Mouse (Mus musculus) stomach, embryonic 14.5 days (tissue): ENCODE results near the gene Ppp2r5d. TPM values are rescaled to one million over a fixed set of nuclear protein-coding genes. Genes with fewer than 3 reads are reported as not detected.
A peak's percentile ranks its signal among the peaks of the same experiment; 100 is the strongest.

Experiments
- ATAC-seq: fragments of 200-750 bp; cut with Nextera tagmentation; 2 replicates; pipeline ENCODE4 v1.8.0; 2017; ENCODE audit warnings: low read depth, moderate TSS enrichment; ENCODE audit not compliant: insufficient number of reproducible peaks, insufficient read depth, low FRiP score
- H3K27ac ChIP-seq: fragments of 300-500 bp; sonication (generic); 2 replicates; pipeline ENCODE4 v1.5.1; 2014; ENCODE audit warnings: mild to moderate bottlenecking, low read length, moderate library complexity, mixed read lengths
- H3K27me3 ChIP-seq: fragments of 300-500 bp; sonication (generic); 2 replicates; pipeline ENCODE4 v1.6.1; 2014; ENCODE audit warnings: low read length, control low read depth, mixed read lengths; ENCODE audit not compliant: control insufficient read depth, insufficient read depth
- H3K36me3 ChIP-seq: fragments of 300-500 bp; sonication (generic); 2 replicates; pipeline ENCODE4 v1.6.1; 2014; ENCODE audit warnings: mild to moderate bottlenecking, control low read depth, low read length, moderate library complexity, mixed read lengths; ENCODE audit not compliant: control insufficient read depth, insufficient read depth
- H3K4me1 ChIP-seq: fragments of 300-500 bp; sonication (generic); 2 replicates; pipeline ENCODE4 v1.6.1; 2014; ENCODE audit warnings: low read length, control low read depth, mixed read lengths; ENCODE audit not compliant: control insufficient read depth, insufficient read depth
- H3K4me2 ChIP-seq: fragments of 300-500 bp; sonication (generic); replicated peaks from 2 replicates; pipeline ENCODE4 v1.6.1; 2014; ENCODE audit warnings: low read depth, low read length, control low read depth
- H3K4me3 ChIP-seq: fragments of 300-500 bp; sonication (generic); 2 replicates; pipeline ENCODE4 v1.5.1; 2014; ENCODE audit warnings: low read depth, low read length, control low read depth
- H3K9ac ChIP-seq: fragments of 300-500 bp; sonication (generic); replicated peaks from 2 replicates; pipeline ENCODE4 v1.6.1; 2014; ENCODE audit warnings: low read depth, mild to moderate bottlenecking, control low read depth, low read length, moderate library complexity, mixed read lengths
- H3K9me3 ChIP-seq: fragments of 300-500 bp; sonication (generic); 2 replicates; pipeline ENCODE4 v1.6.1; 2016; ENCODE audit warnings: low read depth, low read length, control low read depth; ENCODE audit not compliant: control insufficient read depth
- WGBS: fragments of 180-500 bp; shearing (Covaris S2); extraction: QIAGEN DNeasy Blood & Tissue Kit; methylation state at CpG from one replicate; pipeline ENCODE4 v1.1.7; 2014; 5-methylcytosine and 5-hydroxymethylcytosine counted together
- polyA plus RNA-seq: library from polyadenylated mRNA; unstranded; fragments of >200 nt; fragmentation: Nextera tagmentation; extraction: Ambion mirVana; gene quantifications from 2 replicates; pipeline ENCODE4 v1.2.1, GENCODE M21; 2014

Ppp2r5d gene
- polyA plus RNA-seq, 1 experiment from 2014 or later = 77.5 TPM

DNA sequence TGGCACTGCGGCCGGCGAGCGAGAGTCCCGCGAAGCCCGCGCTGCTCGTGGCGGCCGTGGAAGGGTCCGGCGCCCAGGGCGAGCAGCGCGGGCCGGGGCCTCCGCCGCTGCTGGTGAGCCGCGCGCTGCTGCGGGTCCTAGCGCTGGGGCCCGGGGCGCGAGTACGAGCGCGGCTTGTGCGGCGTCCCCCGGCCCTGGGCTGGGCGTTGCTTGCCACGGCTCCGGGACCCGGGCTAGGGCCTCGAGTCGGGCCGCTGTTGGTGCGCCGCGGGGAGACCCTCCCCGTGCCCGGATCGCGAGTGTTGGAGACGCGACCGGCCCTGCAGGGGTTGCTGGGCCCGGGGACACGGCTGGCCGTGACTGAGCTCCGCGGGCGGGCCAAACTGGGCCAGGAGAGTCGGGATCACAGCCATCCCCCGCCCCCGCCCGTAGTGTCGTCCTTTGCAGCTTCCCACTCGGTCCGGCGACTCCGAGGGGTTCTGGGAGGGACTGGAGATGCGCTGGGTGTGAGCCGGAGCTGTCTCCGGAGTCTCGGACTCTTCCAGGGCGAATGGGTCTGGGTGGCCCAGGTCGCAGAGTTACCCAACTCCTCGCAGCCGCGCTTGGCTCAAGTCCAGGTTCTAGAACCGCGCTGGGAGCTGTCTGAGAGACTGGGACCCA, 6.8 kb upstream of the Ppp2r5d start:
- peak; percentile 47; the same call in 1 of the 2 replicates for ATAC-seq
- H3K9me3 ChIP-seq = no peaks in the 10 kb centered on the region
- no peaks in the 10 kb centered on the region for H3K27me3 ChIP-seq
- H3K4me1 ChIP-seq = peaks cover 10% of the 10 kb centered on the region
- peak overlapping the region; percentile 71 for H3K27ac ChIP-seq
- peak overlapping the region; percentile 93 for H3K4me2 ChIP-seq
- under 1% methylated on average over 71 of the region's 76 CpGs for WGBS
- peaks cover 27% of the 10 kb centered on the region; the same call in 1 of the 2 replicates for H3K36me3 ChIP-seq
- H3K4me3 ChIP-seq = peak overlapping the region; percentile 100
- H3K9ac ChIP-seq = peak overlapping the region; percentile 90

- H3K9ac ChIP-seq = peak within 1 kb of the TSS; percentile 90
- H3K9me3 ChIP-seq = no peaks in the 10 kb centered on the region
- no peaks in the 10 kb centered on the region for H3K27me3 ChIP-seq
- WGBS = 8% methylated on average over 36 of the region's 36 CpGs
- peaks cover 10% of the 10 kb centered on the region for H3K4me1 ChIP-seq
- H3K4me2 ChIP-seq = peak within 1 kb of the TSS; percentile 93
- H3K4me3 ChIP-seq = peak within 1 kb of the TSS; percentile 100
- H3K27ac ChIP-seq = peak within 1 kb of the TSS; percentile 71
- peak; percentile 87 for ATAC-seq
- peaks cover 22% of the 10 kb centered on the region; the same call in 1 of the 2 replicates for H3K36me3 ChIP-seq
These were observed 6.2 kb upstream of the Ppp2r5d start, which contains the start of gene Pex6 for GRCm38 (mm10) chr17:46710959-46711597. TSS of gene Pex6 (plus strand) at chr17:46711463.

DNA sequence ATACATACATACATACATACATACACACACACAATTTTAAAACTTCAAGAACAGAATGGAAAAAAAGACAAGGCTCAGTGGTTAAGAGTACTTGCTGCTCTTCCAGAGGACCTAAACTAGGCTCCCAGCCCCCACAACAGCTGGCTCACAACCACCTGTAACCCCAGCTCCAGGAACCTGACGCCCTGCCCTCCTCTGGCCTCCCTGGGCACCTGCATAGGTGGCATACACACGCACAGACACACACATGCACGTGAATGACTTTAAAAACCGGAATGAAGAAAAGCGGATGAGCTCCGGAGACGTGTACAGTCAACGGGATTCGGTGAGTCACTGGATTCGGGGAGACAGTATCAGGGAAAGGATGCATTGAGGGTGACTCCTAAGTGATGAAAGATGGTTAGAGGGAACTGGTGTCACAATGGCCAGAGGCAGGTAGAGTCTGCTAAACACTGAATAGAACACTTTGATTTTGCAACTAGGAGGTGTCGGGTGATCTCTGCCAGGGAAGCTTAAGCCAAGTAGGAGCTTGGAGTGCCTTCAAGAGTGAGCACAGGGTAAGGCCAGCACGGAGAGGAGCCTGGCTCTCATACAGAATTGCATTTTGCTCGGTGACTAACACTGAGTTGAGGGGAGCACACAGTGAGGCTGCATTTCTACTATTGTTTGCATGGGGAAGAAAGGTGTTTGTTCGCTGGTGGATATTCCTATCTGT, 1.6 kb upstream of the Ppp2r5d start:
- ATAC-seq = no peak
- H3K4me1 ChIP-seq = peaks cover 27% of the 10 kb centered on the region
- WGBS = 92% methylated on average over 14 of the region's 14 CpGs

DNA sequence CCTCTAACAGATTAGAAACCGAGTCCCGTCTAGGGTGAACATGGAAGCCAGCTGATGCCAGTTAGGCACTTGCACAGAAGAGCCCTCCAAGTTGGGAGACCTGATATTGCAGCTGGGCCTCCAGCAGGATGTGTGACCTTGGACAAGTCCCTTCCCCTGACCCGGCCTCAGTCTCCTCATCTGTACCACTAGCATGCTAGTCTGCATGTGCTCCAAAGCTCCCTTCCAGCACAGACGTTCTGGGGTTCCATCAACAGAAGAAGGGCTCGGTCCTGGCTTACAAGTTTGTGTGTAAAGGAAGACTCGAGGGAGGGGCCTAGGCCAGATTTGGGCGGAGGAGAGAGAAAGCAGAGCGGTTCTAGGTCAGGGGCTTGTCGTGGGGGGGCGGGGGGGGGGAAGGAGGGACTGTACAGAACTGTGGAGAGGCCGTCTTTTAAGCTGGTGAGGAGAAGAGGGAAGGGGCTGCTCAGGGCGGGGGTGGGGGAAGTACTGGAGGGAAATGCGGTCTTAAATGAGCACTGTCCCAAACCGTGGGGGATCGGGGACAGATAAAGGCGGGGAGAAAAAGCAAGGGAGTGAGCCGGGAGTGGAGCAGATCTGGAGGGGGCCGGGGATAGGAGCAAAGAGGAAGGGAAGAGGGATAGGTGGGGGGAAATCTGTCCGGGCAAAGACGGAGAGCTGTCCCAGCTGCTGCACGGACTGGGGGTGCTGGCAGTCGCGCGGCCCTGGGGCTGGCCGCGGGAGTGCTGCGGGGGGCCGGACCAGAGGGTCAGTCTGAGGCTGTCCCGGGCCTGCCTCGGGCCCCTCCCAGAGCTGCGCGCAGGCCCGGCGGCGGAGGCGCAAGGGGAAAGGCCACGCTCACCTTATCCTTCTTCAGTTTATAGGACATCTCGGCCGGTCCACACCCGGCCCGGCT, 682 bp downstream of the Ppp2r5d start:
- Histone ChIP-seq H3K9me3 (no peaks in the 10 kb centered on the region), H3K27me3 (no peaks in the 10 kb centered on the region), H3K9ac (peak overlapping the region; percentile 86), H3K36me3 (peaks cover 9% of the 10 kb centered on the region; the same call in 1 of the 2 replicates), H3K4me3 (peak overlapping the region; percentile 89), H3K4me1 (peaks cover 27% of the 10 kb centered on the region), H3K4me2 (peak overlapping the region; percentile 59), H3K27ac (peak overlapping the region; percentile 96)
- peak; percentile 75 for ATAC-seq
- 3% methylated on average over 32 of the region's 41 CpGs for WGBS

More for the DNA sequence above, 1.6 kb upstream of the Ppp2r5d start:
- no peaks in the 10 kb centered on the region for H3K36me3 ChIP-seq
- H3K27ac ChIP-seq = no peak overlapping the region
- no peak overlapping the region for H3K4me2 ChIP-seq
- no peak overlapping the region for H3K4me3 ChIP-seq
- no peaks in the 10 kb centered on the region for H3K9me3 ChIP-seq
- 0 out of 2 replicates have a peak overlapping the region, but pooled peaks have one; percentile 18 for H3K9ac ChIP-seq
- no peaks in the 10 kb centered on the region for H3K27me3 ChIP-seq

GRCm38 (mm10) chr17:46702506-46702905, 2.4 kb downstream of the Ppp2r5d start:
- H3K36me3 ChIP-seq = peaks cover 11% of the 10 kb centered on the region; the same call in 1 of the 2 replicates
- no peak overlapping the region; the same call in 1 of the 2 replicates for H3K4me2 ChIP-seq
- H3K4me3 ChIP-seq = no peak overlapping the region
- H3K4me1 ChIP-seq = peaks cover 27% of the 10 kb centered on the region
- H3K9ac ChIP-seq = 0 out of 2 replicates have a peak overlapping the region, but pooled peaks have one; percentile 86
- no peaks in the 10 kb centered on the region for H3K27me3 ChIP-seq
- no peak overlapping the region for H3K27ac ChIP-seq
- H3K9me3 ChIP-seq = no peaks in the 10 kb centered on the region
- no peak for ATAC-seq
- 86% methylated on average over 5 of the region's 5 CpGs for WGBS

GRCm38 (mm10) chr17:46702100-46702499, 2.8 kb downstream of the Ppp2r5d start:
- no peak for ATAC-seq
- no peak overlapping the region for H3K27ac ChIP-seq
- H3K4me1 ChIP-seq = peaks cover 27% of the 10 kb centered on the region
- WGBS = 84% methylated on average over 12 of the region's 12 CpGs
- H3K27me3 ChIP-seq = no peaks in the 10 kb centered on the region
- H3K9me3 ChIP-seq = no peaks in the 10 kb centered on the region
- peaks cover 11% of the 10 kb centered on the region; the same call in 1 of the 2 replicates for H3K36me3 ChIP-seq
- H3K9ac ChIP-seq = no peak overlapping the region
- no peak overlapping the region for H3K4me3 ChIP-seq
- no peak overlapping the region for H3K4me2 ChIP-seq

GRCm38 (mm10) chr17:46701489-46701888, 3.4 kb downstream of the Ppp2r5d start:
- Histone ChIP-seq H3K27ac (no peak overlapping the region), H3K36me3 (peaks cover 11% of the 10 kb centered on the region; the same call in 1 of the 2 replicates), H3K4me3 (no peak overlapping the region), H3K4me2 (no peak overlapping the region), H3K9ac (no peak overlapping the region), H3K4me1 (peaks cover 27% of the 10 kb centered on the region), H3K9me3 (no peaks in the 10 kb centered on the region), H3K27me3 (no peaks in the 10 kb centered on the region)
- no peak for ATAC-seq
- 80% methylated on average over 12 of the region's 12 CpGs for WGBS
